Mouse (Mus musculus) CH12.LX (cell line): ENCODE measurements around the gene Armc12.

Source experiments
- CHD1 ChIP-seq: IDR thresholded peaks from 2 replicates; pipeline ENCODE4 v1.6.1; 2012; ENCODE audit warnings: low read depth, low read length, improper control_type of control experiment, inconsistent platforms
- CTCF ChIP-seq, 2 experiments: IDR thresholded peaks in 1 of 2; conservative IDR thresholded peaks in 1 of 2; 2 replicates each; pipeline ENCODE4 v1.5.1; 2011 to 2012; ENCODE audit warnings: low read depth in 2 of 2, low read length in 2 of 2, improper control_type of control experiment in 1 of 2, inconsistent platforms in 1 of 2, mild to moderate bottlenecking in 1 of 2, moderate library complexity in 1 of 2
- EP300 ChIP-seq: IDR thresholded peaks from 2 replicates; pipeline ENCODE4 v1.6.1; 2011; ENCODE audit warnings: low read length, improper control_type of control experiment
- IRF4 ChIP-seq: IDR thresholded peaks from 2 replicates; pipeline ENCODE4 v1.6.1; 2014; ENCODE audit warnings: low read depth, mild to moderate bottlenecking, inconsistent platforms, low read length, improper control_type of control experiment
- JUND ChIP-seq: conservative IDR thresholded peaks from 2 replicates; pipeline ENCODE4 v1.6.1; 2011; ENCODE audit warnings: low read depth, low read length, improper control_type of control experiment
- MAFK ChIP-seq: IDR thresholded peaks from 2 replicates; pipeline ENCODE4 v1.6.1; 2011; ENCODE audit warnings: low read length, improper control_type of control experiment; ENCODE audit not compliant: insufficient replicate concordance
- NELFE ChIP-seq: IDR thresholded peaks from 2 replicates; pipeline ENCODE4 v1.6.1; 2011; ENCODE audit warnings: low read depth, low read length, improper control_type of control experiment
- POLR2A ChIP-seq: IDR thresholded peaks from 2 replicates; pipeline ENCODE4 v1.6.1; 2011; ENCODE audit warnings: low read depth, mild to moderate bottlenecking, improper control_type of control experiment, low read length
- SMC3 ChIP-seq: IDR thresholded peaks from 2 replicates; pipeline ENCODE4 v1.6.1; 2011; ENCODE audit warnings: low read depth, low read length, improper control_type of control experiment
- USF1 ChIP-seq: IDR thresholded peaks from 2 replicates; pipeline ENCODE4 v1.6.1; 2014; ENCODE audit warnings: low read depth, mild to moderate bottlenecking, inconsistent platforms, low read length, improper control_type of control experiment

DNA sequence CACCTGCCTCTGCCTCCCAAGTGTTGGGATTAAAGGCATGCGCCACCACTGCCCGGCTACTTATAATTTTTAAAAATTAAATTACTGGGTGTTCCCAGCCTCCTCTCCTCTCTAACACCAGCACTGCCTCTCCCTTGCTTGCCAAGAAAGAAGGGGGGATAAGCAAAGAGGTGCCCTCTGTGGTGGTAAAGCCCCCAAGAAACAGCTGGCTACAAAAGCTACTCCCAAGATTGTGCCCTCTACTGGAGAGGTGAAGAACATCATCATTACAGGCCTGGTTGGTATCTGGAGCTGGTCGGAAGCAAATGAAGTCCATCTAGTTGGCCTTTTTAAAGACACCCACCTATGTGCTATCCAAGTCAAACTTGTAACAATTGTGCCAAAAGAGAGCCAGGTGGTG is 10.8 kb upstream of the Armc12 start:
- peak; percentile 55 to 72 for TF ChIP-seq CTCF (conservative IDR thresholded peaks at IDR 0.05 in 1 of 2, IDR thresholded peaks at IDR 0.05 in 1 of 2; ENCODE audit: low read depth in 2 of 2, low read length in 2 of 2)
- TF ChIP-seq IRF4 = no peak
- TF ChIP-seq POLR2A = no peak
- TF ChIP-seq CHD1 = no peak
- TF ChIP-seq NELFE = no peak
- TF ChIP-seq MAFK = no peak
- TF ChIP-seq SMC3 = peak; percentile 59
- TF ChIP-seq EP300 = no peak
- no peak for TF ChIP-seq USF1
- no peak for TF ChIP-seq JUND
